Mouse (Mus musculus) lung, adult 2 months (tissue): ENCODE data around the gene Galnt12. TPM values are rescaled to one million over a fixed set of nuclear protein-coding genes. Genes with fewer than 3 reads are reported as not detected.
"Not testable (repeated sequence)": the region's sequence is repeated elsewhere in the genome, so short reads cannot be mapped to it uniquely, and the experiment has no call there.

Experiments used
- DNase-seq: peaks from one replicate; pipeline ENCODE4 v3.0.0; 2022
- H3K4me1 ChIP-seq: fragments of 200-500 bp; 2 replicates; pipeline ENCODE4 v1.6.1; 2011; ENCODE audit warnings: low read length; ENCODE audit not compliant: control insufficient read depth, insufficient read depth
- H3K4me3 ChIP-seq: fragments of 200-500 bp; replicated peaks from 2 replicates; pipeline ENCODE3; 2011; ENCODE audit warnings: low read depth, mild to moderate bottlenecking, control low read depth, low read length; ENCODE audit errors: extremely low read depth
- CTCF ChIP-seq: fragments of 200-500 bp; IDR thresholded peaks from 2 replicates; pipeline ENCODE4 v1.5.1; 2011; ENCODE audit warnings: mild to moderate bottlenecking, low read length, control low read depth; ENCODE audit not compliant: insufficient read depth
- POLR2A ChIP-seq: fragments of 200-500 bp; IDR thresholded peaks from 2 replicates; pipeline ENCODE4 v1.6.1; 2011; ENCODE audit warnings: low read depth, mild to moderate bottlenecking, control low read depth, low read length, borderline replicate concordance; ENCODE audit errors: extremely low read depth
- WGBS: fragments of 180-500 bp; shearing (Covaris S2); methylation state at CpG from one replicate; pipeline ENCODE4 v1.1.7; 2018; 5-methylcytosine and 5-hydroxymethylcytosine counted together
- polyA plus RNA-seq: library from polyadenylated mRNA; depleted of rRNA; stranded (reverse); fragments of >200 nt; gene quantifications from 2 replicates; pipeline ENCODE4 v1.2.3, GENCODE M21; 2012; rRNA removed

The Galnt12 gene
- 3.3 and 3.8 TPM in 2 replicates for polyA plus RNA-seq

DNA sequence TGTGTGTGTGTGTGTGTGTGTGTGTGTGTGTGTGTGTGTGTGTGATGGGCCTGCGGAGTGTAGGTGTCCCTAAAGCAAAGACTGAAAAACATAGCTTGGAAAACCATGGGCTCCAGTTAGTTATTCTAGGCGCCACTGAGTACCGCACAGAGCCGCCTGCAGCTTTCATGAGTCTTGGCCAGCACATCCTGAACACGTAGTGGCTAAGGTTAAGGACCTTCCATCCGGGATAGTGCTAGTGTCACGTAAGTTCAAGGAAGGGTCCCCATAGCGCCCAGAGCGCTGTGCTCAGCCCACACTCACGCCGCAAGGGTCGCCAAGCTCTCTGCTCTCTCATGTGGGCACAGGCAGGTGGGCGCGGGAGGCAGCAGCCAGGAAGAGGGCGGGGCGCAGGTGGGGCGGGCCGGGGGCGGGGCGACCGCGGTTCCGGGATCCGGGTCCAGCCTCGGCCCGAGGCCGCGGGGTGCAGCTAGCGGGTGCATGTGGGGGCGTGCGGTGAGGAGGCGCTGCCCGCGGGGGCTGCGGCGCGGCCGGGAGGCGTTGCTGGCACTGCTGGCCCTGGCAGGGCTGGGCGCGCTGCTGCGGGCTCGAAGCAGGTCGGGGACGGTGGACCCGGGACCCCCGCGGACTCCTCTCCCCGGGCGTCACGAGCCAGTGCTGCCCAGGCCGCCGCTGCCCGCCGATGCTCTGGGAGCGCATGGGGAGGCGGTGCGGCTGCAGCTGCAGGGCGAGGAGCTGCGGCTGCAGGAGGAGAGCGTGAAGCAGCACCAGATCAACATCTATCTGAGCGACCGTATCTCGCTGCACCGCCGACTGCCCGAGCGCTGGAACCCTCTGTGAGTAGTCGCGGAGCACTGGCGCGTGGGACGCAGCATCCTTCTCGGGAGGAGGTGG, at the start of gene Galnt12:
Gene Galnt12, plus strand, starts transcription at position 417 of the 894 bp plus-strand sequence.
- peak; percentile 14 for DNase-seq
- Histone ChIP-seq H3K4me3 (peak within 1 kb of the TSS; percentile 79), H3K4me1 (no peaks in the 10 kb centered on the region)
- 2% methylated on average over 74 of the region's 74 CpGs for WGBS
- TF ChIP-seq CTCF (no peak), POLR2A (no peak)

DNA sequence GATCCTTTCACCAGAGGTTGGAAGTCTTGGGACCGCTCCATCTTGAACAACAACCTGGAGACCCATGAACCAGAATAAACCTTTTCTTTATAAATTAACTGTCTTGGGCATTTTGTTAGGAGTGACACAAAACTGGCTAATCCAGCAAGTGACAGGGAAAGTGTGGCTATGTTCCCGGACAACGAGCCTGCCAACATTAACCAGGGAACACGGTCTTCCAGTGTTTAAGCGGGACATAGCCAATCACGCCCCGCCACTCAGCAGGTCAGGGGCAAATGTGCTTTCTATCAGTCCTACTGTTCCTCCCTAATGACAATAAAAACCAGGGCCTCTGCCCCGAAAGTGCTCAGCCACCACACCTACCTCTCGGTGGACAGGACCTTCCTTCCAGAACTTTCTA, 47.8 kb upstream of the Galnt12 start:
- H3K4me1 ChIP-seq = no peaks in the 10 kb centered on the region
- TF ChIP-seq CTCF (no peak), POLR2A (no peak)
- no peak for DNase-seq
- H3K4me3 ChIP-seq = no peak overlapping the region
- 88% methylated on average over 9 of the region's 9 CpGs for WGBS

DNA sequence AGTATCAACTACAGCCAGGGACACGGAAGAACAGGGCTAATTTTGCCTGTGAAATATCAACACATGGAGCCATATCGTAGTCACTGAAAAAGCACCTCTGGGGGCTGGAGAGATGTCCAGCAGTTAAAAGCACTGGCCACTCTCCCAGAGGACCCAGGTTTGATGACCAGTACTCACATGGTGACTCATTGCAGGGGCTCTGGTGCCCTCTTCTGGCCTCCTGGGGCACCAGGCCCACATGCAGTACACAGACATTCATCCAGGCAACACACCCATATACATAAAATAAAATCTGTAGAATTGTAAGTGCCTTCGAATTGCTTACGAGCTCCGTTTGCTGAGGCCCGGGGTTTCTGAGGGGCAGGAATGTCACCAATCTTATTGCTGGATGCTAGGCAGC, 44.7 kb upstream of the Galnt12 start:
- Histone ChIP-seq H3K4me3 (no peak overlapping the region), H3K4me1 (no peaks in the 10 kb centered on the region)
- no peak for DNase-seq
- 89% methylated on average over 6 of the region's 6 CpGs for WGBS
- peak; percentile 6; the same call in 1 of the 2 replicates for TF ChIP-seq CTCF
- TF ChIP-seq POLR2A = no peak

DNA sequence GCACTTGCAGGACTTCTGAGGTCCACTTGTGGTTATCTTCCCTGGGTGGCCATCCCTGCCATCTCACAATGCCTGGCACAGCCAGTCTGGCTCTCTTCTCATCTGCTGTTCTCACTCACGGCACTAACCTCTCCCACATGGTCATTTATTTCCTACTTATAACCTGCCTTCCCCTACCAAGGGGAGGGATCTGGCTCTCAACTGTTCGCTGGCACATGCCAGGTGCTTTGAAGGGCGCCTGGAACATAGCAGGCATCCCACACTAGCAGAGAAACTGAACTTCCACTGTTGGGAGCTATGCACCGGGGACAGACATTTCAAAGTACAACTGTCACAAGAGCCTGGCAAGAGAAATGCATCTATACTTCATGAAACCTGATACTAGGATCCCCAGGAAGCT, 43.9 kb upstream of the Galnt12 start:
- whole genome bisulfite sequencing = 68% methylated on average over 4 of the region's 4 CpGs
- TF ChIP-seq CTCF (no peak), POLR2A (no peak)
- Histone ChIP-seq H3K4me3 (no peak overlapping the region), H3K4me1 (no peaks in the 10 kb centered on the region)
- DNase-seq = no peak

DNA sequence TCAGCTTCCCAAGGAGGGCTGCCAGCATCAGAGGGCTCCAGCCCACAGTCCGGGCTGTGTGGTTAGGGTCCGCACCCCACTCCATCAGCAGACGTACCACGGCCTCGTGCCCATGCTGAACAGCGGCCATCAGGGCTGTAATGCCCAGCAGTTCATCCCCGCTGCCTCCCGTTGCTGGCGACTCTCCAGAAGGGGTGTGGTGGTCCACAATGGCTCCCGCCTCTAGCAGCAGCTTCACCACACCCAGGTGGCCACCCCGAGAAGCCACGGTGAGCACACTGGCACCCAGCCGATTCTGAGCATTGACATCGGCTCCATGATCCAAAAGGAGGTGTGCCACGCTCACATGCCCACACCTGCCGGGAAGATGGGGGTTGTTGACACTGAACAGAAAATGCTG, 42.5 kb upstream of the Galnt12 start:
- no peak for DNase-seq
- no peak for TF ChIP-seq CTCF
- TF ChIP-seq POLR2A = no peak
- no peak overlapping the region for H3K4me3 ChIP-seq
- 89% methylated on average over 16 of the region's 16 CpGs for WGBS
- no peaks in the 10 kb centered on the region for H3K4me1 ChIP-seq

DNA sequence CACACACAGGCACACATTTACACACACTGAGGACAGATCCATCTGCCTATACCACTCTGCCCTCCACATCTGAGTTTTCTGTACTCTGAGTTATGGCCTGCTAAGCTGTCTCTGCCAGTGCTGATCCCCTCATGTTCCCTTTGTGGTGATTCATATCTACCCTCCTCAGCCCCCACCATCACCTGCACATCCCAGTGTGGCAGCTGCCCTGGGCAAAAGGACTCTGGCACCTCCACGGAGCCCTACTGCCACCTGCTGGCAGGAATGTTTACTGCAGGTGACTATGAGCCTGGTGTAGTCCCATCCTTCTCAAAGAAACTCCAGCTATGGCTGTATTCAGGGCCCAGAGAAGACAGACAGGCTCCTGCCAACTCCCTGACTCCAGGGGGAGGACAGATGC, 41.5 kb upstream of the Galnt12 start:
- TF ChIP-seq CTCF (peak; percentile 81), POLR2A (no peak)
- no peak overlapping the region for H3K4me3 ChIP-seq
- H3K4me1 ChIP-seq = no peaks in the 10 kb centered on the region
- WGBS = 0% methylated on average over 1 of the region's 1 CpGs
- peak; percentile 89 for DNase-seq

DNA sequence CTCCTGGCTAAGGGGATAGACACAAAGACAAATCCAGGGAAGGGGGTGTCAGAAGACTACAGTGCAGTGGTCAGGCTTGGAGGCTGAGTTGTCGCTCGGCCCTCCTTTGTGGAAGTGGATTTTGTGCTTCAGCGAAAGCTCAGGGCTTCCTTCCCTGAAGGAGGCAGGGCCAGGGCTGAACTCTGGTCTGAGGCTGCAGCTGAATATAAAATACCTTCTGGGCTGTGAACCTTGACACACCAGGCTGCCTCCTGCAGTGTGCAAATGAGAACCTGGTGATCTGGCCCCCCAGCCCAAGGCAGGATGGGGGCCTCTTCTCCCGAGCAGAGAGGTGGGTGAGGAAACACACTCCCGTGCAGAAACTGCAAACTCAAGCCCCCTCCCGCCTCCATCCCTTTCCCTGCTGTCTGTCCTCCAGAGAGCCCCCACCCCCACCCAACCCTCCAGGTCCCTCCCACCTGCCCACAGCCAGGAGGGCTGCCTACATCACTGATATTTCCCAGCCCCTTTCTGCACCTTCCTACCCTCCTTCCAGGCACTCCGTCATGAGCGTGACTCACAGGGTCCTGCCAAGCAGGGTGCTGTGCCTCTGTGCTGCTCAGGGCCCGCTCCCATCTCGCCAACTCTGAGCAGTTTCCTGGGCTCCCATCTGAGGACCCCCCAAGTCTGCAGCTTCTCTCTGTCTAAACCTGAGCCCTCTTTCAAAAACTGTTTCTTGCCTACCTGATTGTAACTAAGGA, 40.9 kb upstream of the Galnt12 start:
- Histone ChIP-seq H3K4me3 (no peak overlapping the region), H3K4me1 (no peaks in the 10 kb centered on the region)
- TF ChIP-seq CTCF = no peak
- TF ChIP-seq POLR2A = no peak
- DNase-seq = no peak
- 56% methylated on average over 10 of the region's 10 CpGs for WGBS

DNA sequence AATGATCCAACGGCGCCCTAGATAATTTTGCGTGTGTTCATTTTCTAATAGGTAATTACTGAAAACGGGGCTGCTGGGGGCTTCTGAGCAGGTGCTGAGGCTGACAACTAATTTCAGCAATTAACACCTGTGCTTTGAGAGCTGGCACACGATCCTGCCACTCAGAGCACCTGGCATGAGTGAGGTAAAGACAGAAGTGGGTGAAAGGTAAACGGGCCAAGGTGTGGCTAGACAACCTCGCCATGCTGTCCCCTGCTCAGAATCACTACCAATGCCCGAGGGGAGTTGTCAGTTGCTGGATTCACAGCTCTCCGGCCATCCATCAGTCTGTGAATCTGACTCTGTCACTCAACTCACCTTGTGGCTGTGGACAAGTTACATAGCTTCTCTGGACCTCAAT, 39.8 kb upstream of the Galnt12 start:
- DNase-seq = no peak
- no peak overlapping the region for H3K4me3 ChIP-seq
- H3K4me1 ChIP-seq = no peaks in the 10 kb centered on the region
- WGBS = 62% methylated on average over 9 of the region's 9 CpGs
- TF ChIP-seq POLR2A (no peak), CTCF (no peak)

DNA sequence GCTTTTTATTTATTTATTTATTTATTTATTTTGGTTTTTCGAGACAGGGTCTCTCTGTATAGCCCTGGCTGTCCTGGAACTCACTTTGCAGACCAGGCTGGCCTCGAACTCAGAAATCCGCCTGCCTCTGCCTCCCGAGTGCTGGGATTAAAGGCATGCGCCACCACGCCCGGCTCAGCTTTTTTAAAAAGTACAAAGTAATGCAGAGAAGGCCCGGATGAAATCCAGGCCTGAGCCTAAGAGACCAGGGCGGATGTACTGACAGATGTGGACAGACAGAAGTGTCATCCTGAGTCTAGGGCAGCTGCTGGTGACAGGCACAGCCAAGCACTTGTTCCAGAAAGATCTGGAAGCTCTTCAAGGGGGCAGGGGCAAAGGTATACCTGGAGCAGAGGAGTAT, 36.5 kb upstream of the Galnt12 start:
- WGBS = 95% methylated on average over 9 of the region's 9 CpGs
- not testable (repeated sequence) for DNase-seq, H3K4me3 ChIP-seq, H3K4me1 ChIP-seq
